Mouse (Mus musculus) right cerebral cortex, adult 18-20 months (tissue): ENCODE results near the gene March9.
"Not testable (repeated sequence)": the region's sequence is repeated elsewhere in the genome, so short reads cannot be mapped to it uniquely, and the experiment has no call there.

Experiments
- DNase-seq: peaks from one replicate; pipeline ENCODE4 v3.0.0; 2022; ENCODE audit warnings: mixed read lengths

The March9 gene

GRCm38 (mm10) chr10:127062101-127062500 lies 2.1 kb upstream of the March9 start:
- not testable (repeated sequence) for DNase-seq

- no peak for DNase-seq
These were observed 1.5 kb upstream of the March9 start for GRCm38 (mm10) chr10:127061513-127061912.

- DNase-seq: no peak
These were observed 1.1 kb upstream of the March9 start for GRCm38 (mm10) chr10:127061085-127061484.

GRCm38 (mm10) chr10:127059174-127059967 lies 613 bp downstream of the March9 start:
- DNase-seq: no peak

GRCm38 (mm10) chr10:127058708-127059107 lies 1.3 kb downstream of the March9 start:
- no peak for DNase-seq

- peak; percentile 78 for DNase-seq
These were observed 1.8 kb downstream of the March9 start for GRCm38 (mm10) chr10:127058161-127058560.

- no peak for DNase-seq
These were observed 3.5 kb downstream of the March9 start for GRCm38 (mm10) chr10:127056490-127056889.

- no peak for DNase-seq
These were observed 4.6 kb downstream of the March9 start for GRCm38 (mm10) chr10:127055406-127055805.

- no peak for DNase-seq
These were observed 5.3 kb downstream of the March9 start for GRCm38 (mm10) chr10:127054646-127055045.

- no peak for DNase-seq
These were observed 9.9 kb downstream of the March9 start for GRCm38 (mm10) chr10:127050119-127050474.

GRCm38 (mm10) chr10:127049395-127050118 lies 10.4 kb downstream of the March9 start:
- DNase-seq: no peak

GRCm38 (mm10) chr10:127048608-127049394 lies 11.2 kb downstream of the March9 start:
- no peak for DNase-seq

GRCm38 (mm10) chr10:127047954-127048353 lies 12.0 kb downstream of the March9 start, which contains the start of gene Cyp27b1:
Cyp27b1 (plus strand) TSS chr10:127048250.
- no peak for DNase-seq

- no peak for DNase-seq
These were observed 16.8 kb downstream of the March9 start for GRCm38 (mm10) chr10:127043187-127043586.

GRCm38 (mm10) chr10:127042468-127043115 lies 17.4 kb downstream of the March9 start:
- DNase-seq: no peak

- DNase-seq: peak; percentile 90
These were observed 18.1 kb downstream of the March9 start for GRCm38 (mm10) chr10:127041774-127042338.

GRCm38 (mm10) chr10:127041274-127041766 lies 18.7 kb downstream of the March9 start, which contains the start of the genes Mettl1 and Eef1akmt3:
Mettl1 (plus strand) TSS chr10:127041414.
Eef1akmt3 (minus strand) TSS chr10:127041513.
- DNase-seq: no peak

GRCm38 (mm10) chr10:127040569-127041214 lies 19.3 kb downstream of the March9 start:
- peak; percentile 66 for DNase-seq

- no peak for DNase-seq
These were observed 22.3 kb downstream of the March9 start for GRCm38 (mm10) chr10:127037641-127038040.

GRCm38 (mm10) chr10:127036273-127036672 lies 23.7 kb downstream of the March9 start:
- no peak for DNase-seq

- no peak for DNase-seq
These were observed 26.7 kb downstream of the March9 start for GRCm38 (mm10) chr10:127033301-127033741.
